Mouse (Mus musculus): ENCODE measurements around the gene Rasl10a. TPM values are rescaled to one million over a fixed set of nuclear protein-coding genes. Genes with fewer than 3 reads are reported as not detected.

Gene Rasl10a
- polyA plus RNA-seq, 1 experiment, result 1.2 TPM

DNA sequence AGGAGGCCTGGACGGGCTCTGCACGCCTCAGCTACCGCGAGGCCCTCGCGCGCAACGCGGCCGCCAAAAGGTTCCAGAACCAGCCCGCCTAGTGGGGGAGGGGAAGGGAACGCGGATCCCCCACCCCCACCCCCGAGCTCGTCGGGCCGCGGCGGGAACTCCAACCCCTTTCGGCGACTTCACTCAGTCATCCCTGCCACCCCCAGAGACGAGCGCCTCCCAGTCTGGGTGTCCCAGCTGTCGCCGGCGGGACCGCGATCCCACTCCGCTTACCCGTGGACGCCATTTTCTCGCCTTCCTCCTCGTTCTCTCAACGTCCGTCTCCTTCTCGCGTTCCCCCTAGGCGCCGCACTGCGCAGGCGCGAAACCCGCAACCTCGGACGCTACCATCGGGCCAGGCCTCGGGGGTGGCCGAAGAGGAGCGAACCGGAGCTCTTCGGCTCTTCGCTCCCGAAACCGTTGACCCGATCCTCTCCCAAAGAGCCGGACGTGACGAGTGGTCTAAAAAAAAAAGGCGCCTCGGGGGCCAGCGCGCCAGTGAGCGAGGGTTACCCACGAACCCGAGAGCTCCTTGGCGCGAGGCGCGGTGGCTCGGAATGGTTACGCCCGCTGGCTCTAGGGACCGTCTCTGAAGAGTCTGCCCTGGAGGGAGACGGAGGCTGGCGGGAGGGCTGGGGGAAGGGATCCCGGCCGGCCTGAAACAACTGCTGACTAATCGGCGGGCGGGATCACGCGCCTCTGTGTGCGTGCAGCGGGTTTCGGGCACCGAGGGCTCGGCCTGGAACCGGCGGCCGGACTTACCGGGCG lies 41.0 kb downstream of the Rasl10a start, which contains the start of the genes Rhbdd3 and Ewsr1:
Gene Rhbdd3, plus strand, starts transcription at position 191 of the 807 bp plus-strand sequence.
Gene Ewsr1, minus strand, starts transcription at position 531 of the 807 bp plus-strand sequence.
- Histone ChIP-seq H3K27me3 (ENCODE audit: control insufficient read depth, insufficient read depth, low read length) (no peaks in the 10 kb centered on the region), H3K27ac (ENCODE audit: insufficient read depth, low read depth, low read length) (peak within 1 kb of the TSS; percentile 93), H3K4me1 (ENCODE audit: control insufficient read depth, insufficient read depth, insufficient read length, low read length) (peaks cover 8% of the 10 kb centered on the region; the same call in 1 of the 2 replicates), H3K36me3 (ENCODE audit: control insufficient read depth, insufficient read depth, low read length) (0 out of 2 replicates have a peak, but pooled peaks cover under 1% of the 10 kb centered on the region), H3K4me3 (ENCODE audit: low read depth, low read length) (peak within 1 kb of the TSS; percentile 92)
- TF ChIP-seq CTCF (IDR thresholded peaks at IDR 0.05; ENCODE audit: extremely low read depth, insufficient read length, insufficient replicate concordance, low read depth, low read length) (no peak), POLR2A (IDR thresholded peaks at IDR 0.05; ENCODE audit: low read depth, low read length) (peak; percentile 73)
- WGBS, result under 1% methylated on average over 92 of the region's 92 CpGs

DNA sequence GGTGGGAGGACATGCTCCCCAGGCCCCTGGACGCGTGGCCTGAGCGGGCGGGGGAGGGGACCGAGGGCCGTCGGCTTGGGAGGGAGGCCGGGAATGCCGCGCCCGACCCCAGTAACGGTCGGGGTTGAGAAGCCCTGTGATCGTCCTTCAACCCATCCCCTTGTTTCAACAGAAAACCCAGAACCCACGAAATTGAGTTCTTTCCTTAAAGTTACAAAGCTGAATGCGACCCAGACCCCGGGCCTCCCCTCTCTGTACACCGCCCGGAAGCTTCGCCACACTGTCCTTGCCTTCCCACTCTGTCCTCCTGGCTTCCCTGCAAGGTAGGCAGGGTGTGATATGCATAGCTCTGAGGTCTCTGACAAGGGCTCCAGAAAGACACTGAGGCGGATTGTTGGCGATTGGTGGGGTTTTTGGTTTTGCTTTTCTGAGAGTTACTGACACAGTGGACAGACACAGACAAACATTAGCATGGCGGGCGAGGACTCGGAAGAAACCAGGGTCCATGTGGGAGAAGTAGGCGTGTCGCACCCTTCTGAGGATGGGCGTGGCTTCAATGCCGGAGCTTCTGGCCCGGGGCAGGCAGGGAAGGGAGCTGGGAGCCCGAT lies 41.8 kb downstream of the Rasl10a start:
- under 1% methylated on average over 31 of the region's 31 CpGs for WGBS
- peaks cover 8% of the 10 kb centered on the region; the same call in 1 of the 2 replicates for H3K4me1 ChIP-seq (ENCODE audit: control insufficient read depth, insufficient read depth, insufficient read length, low read length)
- peak; percentile 79 for TF ChIP-seq POLR2A (IDR thresholded peaks at IDR 0.05; ENCODE audit: low read depth, low read length)
- no peak for TF ChIP-seq CTCF (IDR thresholded peaks at IDR 0.05; ENCODE audit: extremely low read depth, insufficient read length, insufficient replicate concordance, low read depth, low read length)

DNA sequence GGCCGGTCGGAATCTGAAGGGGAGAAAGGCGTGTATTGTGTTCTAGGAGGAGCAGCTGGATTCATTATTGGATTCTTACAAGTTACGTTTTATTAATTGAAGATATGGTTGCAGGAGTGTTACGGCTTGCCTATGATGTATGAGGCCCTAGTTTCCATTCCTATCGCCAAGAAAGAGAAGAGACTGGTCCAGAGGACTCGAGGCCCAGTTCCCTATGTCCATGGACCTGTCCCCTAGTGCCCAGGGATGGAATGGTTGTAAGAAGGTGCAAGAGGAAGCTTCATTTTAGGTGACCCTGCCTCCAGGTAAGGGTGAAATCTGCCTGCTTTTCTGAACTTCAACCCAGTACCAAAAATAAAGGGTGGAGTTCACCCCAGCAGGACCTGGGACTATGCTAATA lies 42.4 kb downstream of the Rasl10a start:
- Histone ChIP-seq H3K4me3 (ENCODE audit: low read depth, low read length) (peak overlapping the region; percentile 92), H3K27ac (ENCODE audit: insufficient read depth, low read depth, low read length) (peak overlapping the region; percentile 69), H3K4me1 (ENCODE audit: control insufficient read depth, insufficient read depth, insufficient read length, low read length) (peaks cover 8% of the 10 kb centered on the region; the same call in 1 of the 2 replicates), H3K36me3 (ENCODE audit: control insufficient read depth, insufficient read depth, low read length) (peaks cover 8% of the 10 kb centered on the region; the same call in 1 of the 2 replicates), H3K27me3 (ENCODE audit: control insufficient read depth, insufficient read depth, low read length) (no peaks in the 10 kb centered on the region)
- TF ChIP-seq CTCF (IDR thresholded peaks at IDR 0.05; ENCODE audit: extremely low read depth, insufficient read length, insufficient replicate concordance, low read depth, low read length), result no peak
- TF ChIP-seq POLR2A (IDR thresholded peaks at IDR 0.05; ENCODE audit: low read depth, low read length), result no peak
- under 1% methylated on average over 7 of the region's 7 CpGs for WGBS

More for the DNA sequence above, 41.8 kb downstream of the Rasl10a start:
- Histone ChIP-seq H3K36me3 (ENCODE audit: control insufficient read depth, insufficient read depth, low read length) (peaks cover 6% of the 10 kb centered on the region; the same call in 1 of the 2 replicates), H3K27ac (ENCODE audit: insufficient read depth, low read depth, low read length) (peak overlapping the region; percentile 69), H3K27me3 (ENCODE audit: control insufficient read depth, insufficient read depth, low read length) (no peaks in the 10 kb centered on the region), H3K4me3 (ENCODE audit: low read depth, low read length) (peak overlapping the region; percentile 92)

DNA sequence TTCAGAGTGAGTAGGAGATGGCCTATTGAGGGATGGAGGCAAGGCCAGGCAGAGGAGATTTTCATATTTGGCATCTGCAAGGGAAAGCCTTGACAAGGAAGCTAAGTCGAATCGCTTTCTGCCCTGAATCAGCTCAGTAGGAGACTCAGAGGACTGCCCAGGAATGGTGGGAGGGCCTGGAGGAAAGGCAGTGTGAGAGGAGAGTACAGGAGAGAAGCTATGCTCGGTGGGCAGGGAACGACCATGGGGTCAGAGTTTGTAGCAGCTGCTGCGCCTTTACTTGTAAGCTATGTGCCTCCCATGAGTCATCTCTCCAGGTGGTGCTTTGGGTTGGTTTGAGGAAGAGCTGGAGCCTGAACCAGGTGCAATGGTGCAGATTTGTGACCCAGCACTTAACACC lies 42.9 kb downstream of the Rasl10a start:
- peaks cover 8% of the 10 kb centered on the region; the same call in 1 of the 2 replicates for H3K36me3 ChIP-seq (ENCODE audit: control insufficient read depth, insufficient read depth, low read length)
- H3K4me3 ChIP-seq (ENCODE audit: low read depth, low read length), result no peak overlapping the region; the same call in 1 of the 2 replicates
- 23% methylated on average over 5 of the region's 5 CpGs for WGBS
- H3K27me3 ChIP-seq (ENCODE audit: control insufficient read depth, insufficient read depth, low read length), result no peaks in the 10 kb centered on the region
- no peak overlapping the region for H3K27ac ChIP-seq (ENCODE audit: insufficient read depth, low read depth, low read length)
- H3K4me1 ChIP-seq (ENCODE audit: control insufficient read depth, insufficient read depth, insufficient read length, low read length), result peaks cover 8% of the 10 kb centered on the region; the same call in 1 of the 2 replicates
- TF ChIP-seq CTCF (IDR thresholded peaks at IDR 0.05; ENCODE audit: extremely low read depth, insufficient read length, insufficient replicate concordance, low read depth, low read length) (no peak), POLR2A (IDR thresholded peaks at IDR 0.05; ENCODE audit: low read depth, low read length) (no peak)

DNA sequence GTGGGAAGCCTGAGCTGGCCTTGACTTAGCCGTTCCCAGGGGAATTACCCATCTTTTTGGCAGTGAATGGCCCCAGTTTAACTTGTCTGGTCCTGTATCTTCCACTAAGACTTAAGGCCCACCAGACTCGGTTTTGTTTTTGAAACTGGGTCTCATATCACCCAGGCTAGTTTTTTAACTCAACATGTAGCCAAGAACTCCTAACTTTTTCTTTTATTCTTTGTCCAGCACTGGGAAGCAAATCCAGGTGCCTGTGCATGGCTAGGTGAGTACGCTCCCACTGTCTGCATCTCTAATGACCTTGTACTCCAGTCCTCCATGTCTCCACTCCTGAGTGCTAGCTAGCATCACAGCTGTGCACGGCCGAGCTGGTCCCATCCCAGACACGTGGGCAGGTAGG lies 43.7 kb downstream of the Rasl10a start:
- Histone ChIP-seq H3K4me3 (ENCODE audit: low read depth, low read length) (no peak overlapping the region), H3K4me1 (ENCODE audit: control insufficient read depth, insufficient read depth, insufficient read length, low read length) (peaks cover 8% of the 10 kb centered on the region; the same call in 1 of the 2 replicates), H3K36me3 (ENCODE audit: control insufficient read depth, insufficient read depth, low read length) (peaks cover 8% of the 10 kb centered on the region; the same call in 1 of the 2 replicates), H3K27me3 (ENCODE audit: control insufficient read depth, insufficient read depth, low read length) (no peaks in the 10 kb centered on the region), H3K27ac (ENCODE audit: insufficient read depth, low read depth, low read length) (no peak overlapping the region)
- 80% methylated on average over 6 of the region's 6 CpGs for WGBS
- no peak for TF ChIP-seq POLR2A (IDR thresholded peaks at IDR 0.05; ENCODE audit: low read depth, low read length)
- no peak for TF ChIP-seq CTCF (IDR thresholded peaks at IDR 0.05; ENCODE audit: extremely low read depth, insufficient read length, insufficient replicate concordance, low read depth, low read length)

DNA sequence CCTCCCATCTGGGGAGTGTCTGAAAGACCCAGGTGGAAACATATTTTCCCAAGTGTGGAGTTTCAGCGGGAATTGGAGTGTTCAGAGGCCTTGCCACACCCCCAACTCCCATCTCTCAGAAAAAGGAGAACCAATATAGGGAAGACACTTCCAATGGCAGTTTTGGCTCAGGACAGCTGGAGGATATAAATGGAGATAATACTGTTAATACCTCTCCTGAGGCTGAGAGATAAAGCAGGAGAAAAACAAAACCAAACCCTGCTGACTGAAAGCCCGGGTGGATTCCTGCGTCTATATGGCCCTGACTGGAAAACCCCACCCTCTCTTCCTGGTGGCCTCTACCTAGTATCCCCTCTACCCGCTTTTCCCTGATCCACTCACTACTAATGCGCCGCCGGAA lies 44.5 kb downstream of the Rasl10a start:
- Histone ChIP-seq H3K27me3 (ENCODE audit: control insufficient read depth, insufficient read depth, low read length) (no peaks in the 10 kb centered on the region), H3K36me3 (ENCODE audit: control insufficient read depth, insufficient read depth, low read length) (peaks cover 8% of the 10 kb centered on the region; the same call in 1 of the 2 replicates), H3K27ac (ENCODE audit: insufficient read depth, low read depth, low read length) (no peak overlapping the region), H3K4me1 (ENCODE audit: control insufficient read depth, insufficient read depth, insufficient read length, low read length) (peaks cover 8% of the 10 kb centered on the region; the same call in 1 of the 2 replicates), H3K4me3 (ENCODE audit: low read depth, low read length) (no peak overlapping the region)
- no peak for TF ChIP-seq POLR2A (IDR thresholded peaks at IDR 0.05; ENCODE audit: low read depth, low read length)
- no peak for TF ChIP-seq CTCF (IDR thresholded peaks at IDR 0.05; ENCODE audit: extremely low read depth, insufficient read length, insufficient replicate concordance, low read depth, low read length)
- WGBS, result 90% methylated on average over 7 of the region's 7 CpGs

Measured in small intestine, adult 2 months (tissue).